Mouse (Mus musculus) WW6 (cell line): Measurements from ENCODE around the gene Espnl.

Experiments
- DNase-seq: peaks from one replicate; pipeline ENCODE4 v3.0.0-alpha.2; 2013; ENCODE audit warnings: low read depth, low spot score

The Espnl gene

GRCm38 (mm10) chr1:91380453-91381090 is 58.7 kb downstream of the Espnl start:
- DNase-seq, result peak; percentile 22

DNA sequence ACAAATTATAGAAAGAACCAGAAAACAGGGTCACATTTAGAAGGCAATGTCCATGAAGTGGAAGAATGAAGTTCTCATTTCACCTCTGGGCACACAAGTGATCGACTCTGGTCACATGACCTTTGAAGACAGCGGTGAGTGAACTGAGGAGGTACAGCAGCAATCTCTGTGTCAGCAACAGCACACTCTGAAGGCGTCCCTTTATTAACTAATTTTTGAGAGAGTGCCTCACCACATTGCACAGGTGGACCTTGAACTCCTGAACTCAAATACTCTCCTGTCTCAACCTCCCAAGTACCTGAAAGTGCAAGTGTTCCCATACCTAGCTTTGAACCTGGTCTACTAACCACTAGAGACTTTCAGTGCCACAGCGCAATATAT is 59.2 kb downstream of the Espnl start:
- DNase-seq, result no peak

GRCm38 (mm10) chr1:91390369-91390768 is 68.5 kb downstream of the Espnl start:
- DNase-seq, result no peak

DNA sequence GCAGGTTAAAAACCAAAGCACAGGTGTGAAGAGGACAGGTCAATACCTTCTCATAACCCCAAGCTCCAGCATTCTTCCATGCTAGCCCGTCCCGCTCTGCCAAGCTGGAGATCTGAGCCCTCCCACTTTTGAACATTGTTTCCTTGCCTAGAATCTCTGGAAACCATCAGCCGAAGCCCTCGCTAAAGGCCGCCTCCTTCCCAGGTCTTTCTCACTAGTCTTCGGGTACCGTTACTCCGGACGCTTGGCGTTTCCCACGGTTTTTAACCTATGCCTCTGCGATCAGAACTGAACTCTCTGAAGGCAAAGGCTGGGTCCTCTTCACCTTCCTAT is 76.0 kb downstream of the Espnl start:
- no peak for DNase-seq
